Mouse (Mus musculus) cerebellum, adult 2 months (tissue): ENCODE measurements around the gene Rufy3.

Source experiments
- CTCF ChIP-seq: fragments of 200-500 bp; IDR thresholded peaks from 2 replicates; pipeline ENCODE4 v1.5.1; 2011; ENCODE audit warnings: low read depth, mild to moderate bottlenecking, control low read depth, low read length, moderate library complexity, borderline replicate concordance; ENCODE audit not compliant: insufficient read depth
- POLR2A ChIP-seq: fragments of 200-500 bp; IDR thresholded peaks from 2 replicates; pipeline ENCODE4 v1.6.1; 2011; ENCODE audit warnings: low read length, control low read depth, borderline replicate concordance; ENCODE audit not compliant: insufficient read depth

DNA sequence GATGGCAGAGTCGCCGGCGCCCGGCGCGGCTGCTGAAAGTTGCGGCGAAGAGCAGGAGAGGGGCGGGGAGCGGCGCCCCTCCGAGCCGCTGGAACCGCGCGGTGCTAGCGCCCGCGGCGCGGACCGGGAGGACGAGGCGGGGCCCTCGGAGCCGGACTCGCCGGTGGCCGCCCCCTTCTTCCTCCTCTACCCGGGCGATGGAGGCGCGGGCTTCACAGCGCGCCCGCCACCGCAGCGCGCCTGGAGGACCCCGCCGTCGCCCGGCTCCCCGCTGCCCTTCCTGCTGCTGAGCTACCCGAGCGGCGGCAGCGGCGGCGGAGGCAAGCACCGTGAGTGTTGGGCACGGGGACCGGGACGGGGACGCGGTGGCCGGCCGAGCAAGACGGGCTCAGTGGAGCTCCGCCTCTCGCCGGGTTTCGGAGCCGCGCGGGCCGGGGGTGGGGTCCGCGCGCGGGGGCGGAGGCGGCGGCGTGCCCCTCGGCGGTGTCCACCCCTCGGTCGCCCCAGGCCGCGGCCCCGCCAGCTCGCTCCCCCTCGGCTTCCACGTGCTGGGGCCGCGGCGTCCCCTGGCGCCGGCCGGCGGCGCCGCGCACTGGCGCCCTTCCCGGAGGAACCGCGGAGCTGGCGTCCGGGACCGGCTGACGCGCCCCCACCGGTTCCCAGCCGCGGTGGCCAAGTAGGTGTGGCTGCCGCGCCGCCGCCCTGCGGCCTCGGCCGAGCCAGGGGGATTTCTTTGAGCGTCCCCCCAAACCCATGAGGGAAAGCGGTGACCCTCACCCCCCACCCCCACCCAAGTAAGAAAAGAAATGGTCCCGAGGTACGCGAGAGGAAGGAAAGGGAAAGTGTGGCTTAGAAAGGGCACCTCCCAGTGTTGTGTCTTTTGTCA is 551 bp downstream of the Rufy3 start:
- TF ChIP-seq CTCF (no peak), POLR2A (no peak)
